Mouse (Mus musculus) small intestine, adult 2 months (tissue): ENCODE data around the gene Pawr. TPM values are rescaled to one million over a fixed set of nuclear protein-coding genes. Genes with fewer than 3 reads are reported as not detected.

Experiments used
- H3K27ac ChIP-seq: fragments of 200-500 bp; 2 replicates; pipeline ENCODE4 v1.5.1; 2012; ENCODE audit warnings: low read depth, low read length, control low read depth, inconsistent platforms; ENCODE audit not compliant: insufficient read depth
- H3K27me3 ChIP-seq: fragments of 200-500 bp; 2 replicates; pipeline ENCODE4 v1.6.1; 2012; ENCODE audit warnings: mild to moderate bottlenecking, moderate library complexity, low read length, inconsistent platforms; ENCODE audit not compliant: control insufficient read depth, insufficient read depth
- H3K36me3 ChIP-seq: fragments of 200-500 bp; 2 replicates; pipeline ENCODE4 v1.6.1; 2012; ENCODE audit warnings: mild to moderate bottlenecking, low read length, control low read depth, inconsistent platforms; ENCODE audit not compliant: control insufficient read depth, insufficient read depth
- H3K4me1 ChIP-seq: fragments of 200-500 bp; 2 replicates; pipeline ENCODE4 v1.6.1; 2012; ENCODE audit warnings: low read length, inconsistent platforms, mixed read lengths; ENCODE audit not compliant: control insufficient read depth, insufficient read depth, insufficient read length
- H3K4me3 ChIP-seq: fragments of 200-500 bp; 2 replicates; pipeline ENCODE4 v1.5.1; 2012; ENCODE audit warnings: low read depth, mild to moderate bottlenecking, control low read depth, inconsistent platforms, low read length, moderate library complexity
- CTCF ChIP-seq: fragments of 200-500 bp; IDR thresholded peaks from 2 replicates; pipeline ENCODE4 v1.5.1; 2012; ENCODE audit warnings: low read depth, mild to moderate bottlenecking, control low read depth, inconsistent platforms, low read length, moderate library complexity, mixed read lengths; ENCODE audit not compliant: insufficient replicate concordance, insufficient read length; ENCODE audit errors: extremely low read depth
- POLR2A ChIP-seq: fragments of 200-500 bp; IDR thresholded peaks from 2 replicates; pipeline ENCODE4 v1.6.1; 2012; ENCODE audit warnings: low read depth, mild to moderate bottlenecking, control low read depth, inconsistent platforms, low read length, moderate library complexity
- WGBS: fragments of 180-500 bp; shearing (Covaris S2); methylation state at CpG from one replicate; pipeline ENCODE4 v1.1.7; 2018; 5-methylcytosine and 5-hydroxymethylcytosine counted together
- polyA plus RNA-seq: library from polyadenylated mRNA; depleted of rRNA; stranded (reverse); fragments of >200 nt; gene quantifications from 2 replicates; pipeline ENCODE4 v1.2.3, GENCODE M21; 2012

Gene Pawr
- polyA plus RNA-seq, 1 experiment, result 31.8 TPM

GRCm38 (mm10) chr10:108314396-108314795 lies 17.5 kb upstream of the Pawr start:
- 85% methylated on average over 8 of the region's 8 CpGs for WGBS

GRCm38 (mm10) chr10:108315236-108315635 lies 16.7 kb upstream of the Pawr start:
- Histone ChIP-seq H3K27ac (no peak overlapping the region), H3K4me1 (no peaks in the 10 kb centered on the region), H3K4me3 (no peak overlapping the region), H3K36me3 (no peaks in the 10 kb centered on the region), H3K27me3 (no peaks in the 10 kb centered on the region)
- TF ChIP-seq CTCF (no peak), POLR2A (no peak)
- WGBS, result 95% methylated on average over 7 of the region's 7 CpGs

More at GRCm38 (mm10) chr10:108314396-108314795, 17.5 kb upstream of the Pawr start:
- H3K4me1 ChIP-seq, result no peaks in the 10 kb centered on the region
- H3K27me3 ChIP-seq, result no peaks in the 10 kb centered on the region
- no peak overlapping the region for H3K27ac ChIP-seq
- H3K4me3 ChIP-seq, result no peak overlapping the region
- no peak for TF ChIP-seq POLR2A
- no peak for TF ChIP-seq CTCF
- no peaks in the 10 kb centered on the region for H3K36me3 ChIP-seq

- Histone ChIP-seq H3K4me1 (peaks cover 4% of the 10 kb centered on the region; the same call in 1 of the 2 replicates), H3K36me3 (peaks cover 2% of the 10 kb centered on the region; the same call in 1 of the 2 replicates), H3K27me3 (no peaks in the 10 kb centered on the region), H3K4me3 (no peak overlapping the region), H3K27ac (no peak overlapping the region)
- TF ChIP-seq POLR2A, result no peak
- 79% methylated on average over 7 of the region's 7 CpGs for WGBS
These were observed 3.6 kb upstream of the Pawr start for GRCm38 (mm10) chr10:108328356-108328755.

GRCm38 (mm10) chr10:108328983-108329382 lies 2.9 kb upstream of the Pawr start:
- Histone ChIP-seq H3K4me1 (peaks cover 4% of the 10 kb centered on the region; the same call in 1 of the 2 replicates), H3K4me3 (peak overlapping the region; percentile 54), H3K27me3 (no peaks in the 10 kb centered on the region), H3K27ac (peak overlapping the region; percentile 61; the same call in 1 of the 2 replicates), H3K36me3 (peaks cover 2% of the 10 kb centered on the region; the same call in 1 of the 2 replicates)
- WGBS, result 38% methylated on average over 12 of the region's 12 CpGs
- TF ChIP-seq CTCF (no peak), POLR2A (no peak)

- Histone ChIP-seq H3K4me3 (no peak overlapping the region), H3K4me1 (peaks cover 4% of the 10 kb centered on the region; the same call in 1 of the 2 replicates), H3K27ac (no peak overlapping the region), H3K27me3 (no peaks in the 10 kb centered on the region), H3K36me3 (peaks cover 2% of the 10 kb centered on the region; the same call in 1 of the 2 replicates)
- WGBS, result 17% methylated on average over 5 of the region's 5 CpGs
- TF ChIP-seq CTCF (no peak), POLR2A (no peak)
These were observed 2.1 kb upstream of the Pawr start for GRCm38 (mm10) chr10:108329771-108330170.

- Histone ChIP-seq H3K27me3 (no peaks in the 10 kb centered on the region), H3K36me3 (no peaks in the 10 kb centered on the region), H3K4me1 (peaks cover 4% of the 10 kb centered on the region; the same call in 1 of the 2 replicates), H3K27ac (no peak overlapping the region), H3K4me3 (no peak overlapping the region)
- WGBS, result 20% methylated on average over 10 of the region's 10 CpGs
- TF ChIP-seq CTCF (no peak), POLR2A (no peak)
These were observed 957 bp upstream of the Pawr start for GRCm38 (mm10) chr10:108330964-108331363.

GRCm38 (mm10) chr10:108332571-108333541 lies 935 bp downstream of the Pawr start:
- peak overlapping the region; percentile 87 for H3K27ac ChIP-seq
- WGBS, result under 1% methylated on average over 129 of the region's 129 CpGs
- peaks cover 4% of the 10 kb centered on the region; the same call in 1 of the 2 replicates for H3K4me1 ChIP-seq

More at GRCm38 (mm10) chr10:108332571-108333541, 935 bp downstream of the Pawr start:
- H3K27me3 ChIP-seq, result no peaks in the 10 kb centered on the region
- H3K4me3 ChIP-seq, result peak overlapping the region; percentile 98
- H3K36me3 ChIP-seq, result no peaks in the 10 kb centered on the region; the same call in 1 of the 2 replicates
- TF ChIP-seq CTCF (no peak), POLR2A (no peak)
